Mouse (Mus musculus) thymus, adult 2 months (tissue): ENCODE data around the gene Mcee. TPM values are rescaled to one million over a fixed set of nuclear protein-coding genes. Genes with fewer than 3 reads are reported as not detected.

Experiments used
- DNase-seq: peaks from one replicate; pipeline ENCODE4 v3.0.0; 2021
- H3K27ac ChIP-seq: fragments of 200-500 bp; 2 replicates; pipeline ENCODE4 v1.5.1; 2012; ENCODE audit warnings: low read length, control low read depth; ENCODE audit not compliant: control insufficient read depth, insufficient read depth
- H3K27me3 ChIP-seq: fragments of 200-500 bp; 2 replicates; pipeline ENCODE4 v1.6.1; 2012; ENCODE audit warnings: mild to moderate bottlenecking, low read length, moderate library complexity, mixed read lengths; ENCODE audit not compliant: control insufficient read depth, insufficient read depth
- H3K36me3 ChIP-seq: fragments of 200-500 bp; 2 replicates; pipeline ENCODE4 v1.6.1; 2012; ENCODE audit warnings: mild to moderate bottlenecking, low read length, moderate library complexity; ENCODE audit not compliant: control insufficient read depth, insufficient read depth
- H3K4me1 ChIP-seq: fragments of 200-500 bp; replicated peaks from 2 replicates; pipeline ENCODE4 v1.6.1; 2012; ENCODE audit warnings: low read length; ENCODE audit not compliant: control insufficient read depth, insufficient read depth
- H3K4me3 ChIP-seq: fragments of 200-500 bp; 2 replicates; pipeline ENCODE4 v1.5.1; 2012; ENCODE audit warnings: mild to moderate bottlenecking, low read length, control low read depth, moderate library complexity; ENCODE audit not compliant: control insufficient read depth, insufficient read depth
- CTCF ChIP-seq: fragments of 200-500 bp; IDR thresholded peaks from 2 replicates; pipeline ENCODE4 v1.5.1; 2012; ENCODE audit warnings: mild to moderate bottlenecking, control low read depth, low read length, moderate library complexity, borderline replicate concordance; ENCODE audit not compliant: control insufficient read depth, poor library complexity, insufficient read depth; ENCODE audit errors: extremely low read depth
- POLR2A ChIP-seq: fragments of 200-500 bp; IDR thresholded peaks from 2 replicates; pipeline ENCODE4 v1.6.1; 2012; ENCODE audit warnings: mild to moderate bottlenecking, low read length, control low read depth, moderate library complexity; ENCODE audit not compliant: control insufficient read depth, poor library complexity, insufficient read depth; ENCODE audit errors: extremely low read depth
- WGBS: fragments of 180-500 bp; shearing (Covaris S2); methylation state at CpG from one replicate; pipeline ENCODE4 v1.1.7; 2018; 5-methylcytosine and 5-hydroxymethylcytosine counted together
- polyA plus RNA-seq: library from polyadenylated mRNA; depleted of rRNA; stranded (reverse); fragments of >200 nt; gene quantifications from 2 replicates; pipeline ENCODE4 v1.2.3, GENCODE M21; 2012

The Mcee gene
- polyA plus RNA-seq, 1 experiment, result 16.9 TPM

DNA sequence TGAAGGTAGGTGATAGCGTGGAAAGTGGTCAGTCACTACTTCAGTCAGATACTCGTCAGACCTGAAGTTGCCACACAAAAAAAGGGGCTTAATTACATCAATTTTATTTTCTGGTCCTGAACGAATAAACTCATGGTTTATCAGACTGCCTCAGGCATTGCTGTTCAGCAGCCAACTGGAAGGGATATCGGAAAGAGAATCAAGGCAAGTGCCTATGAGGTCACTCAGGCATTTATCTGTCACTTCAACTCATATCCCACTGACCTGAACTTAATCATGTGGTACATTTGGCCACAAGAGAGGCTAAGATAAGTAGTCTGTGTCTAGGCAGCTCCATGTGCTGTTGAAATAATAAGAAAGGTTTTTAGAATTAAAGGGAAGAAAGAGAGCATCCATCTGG, 10.0 kb downstream of the Mcee start:
- 96% methylated on average over 4 of the region's 4 CpGs for WGBS
- H3K4me1 ChIP-seq, result no peaks in the 10 kb centered on the region
- no peak overlapping the region for H3K4me3 ChIP-seq
- H3K36me3 ChIP-seq, result no peaks in the 10 kb centered on the region
- TF ChIP-seq CTCF (no peak), POLR2A (no peak)
- no peak overlapping the region for H3K27ac ChIP-seq
- DNase-seq, result no peak
- no peaks in the 10 kb centered on the region for H3K27me3 ChIP-seq

DNA sequence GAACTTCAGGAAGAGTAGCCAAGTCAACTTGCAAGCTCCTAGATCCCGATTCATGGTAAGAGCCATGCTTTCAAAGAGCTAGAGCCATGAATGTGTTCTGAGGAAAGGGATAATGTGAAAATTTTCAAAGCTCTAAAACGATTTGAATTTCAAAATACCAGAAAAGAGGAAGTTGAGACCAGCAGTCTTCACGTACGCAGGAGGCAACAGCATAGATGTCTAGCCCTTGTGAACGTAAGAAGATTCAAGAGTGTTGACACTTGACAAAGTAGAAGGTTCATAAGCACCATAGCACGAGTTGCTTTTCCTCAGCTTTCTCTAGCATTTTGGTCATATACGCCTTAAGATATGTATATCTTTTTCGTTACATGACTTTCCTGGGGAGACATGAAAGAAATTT, 11.6 kb downstream of the Mcee start:
- H3K36me3 ChIP-seq, result no peaks in the 10 kb centered on the region
- H3K27ac ChIP-seq, result no peak overlapping the region
- H3K4me3 ChIP-seq, result no peak overlapping the region
- no peaks in the 10 kb centered on the region for H3K4me1 ChIP-seq
- WGBS, result 69% methylated on average over 8 of the region's 8 CpGs
- DNase-seq, result no peak
- TF ChIP-seq CTCF (no peak), POLR2A (no peak)
- no peaks in the 10 kb centered on the region for H3K27me3 ChIP-seq

DNA sequence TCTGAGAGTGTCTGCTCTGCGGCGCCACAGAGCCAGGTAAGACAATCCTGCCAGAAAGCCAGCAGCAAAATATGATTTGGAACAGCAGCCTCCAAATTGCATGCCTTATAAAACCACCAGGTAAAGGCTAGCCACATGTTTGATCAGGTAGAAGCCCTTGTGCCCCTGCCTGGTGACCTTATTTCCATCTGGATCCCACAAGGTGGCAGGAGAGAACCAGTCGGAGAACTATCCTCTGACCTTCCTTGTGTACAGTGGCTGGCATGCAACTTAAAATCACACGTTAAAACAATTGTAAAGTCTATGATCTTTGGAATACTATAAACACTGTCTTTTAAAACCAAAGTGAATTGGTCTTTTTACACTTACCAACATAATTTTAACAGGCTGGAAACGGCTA, 32.5 kb downstream of the Mcee start:
- TF ChIP-seq CTCF, result no peak
- TF ChIP-seq POLR2A, result no peak
- 76% methylated on average over 5 of the region's 5 CpGs for WGBS
- no peak overlapping the region for H3K4me3 ChIP-seq
- H3K27ac ChIP-seq, result no peak overlapping the region
- H3K4me1 ChIP-seq, result no peaks in the 10 kb centered on the region
- H3K36me3 ChIP-seq, result no peaks in the 10 kb centered on the region
- no peak for DNase-seq
- H3K27me3 ChIP-seq, result no peaks in the 10 kb centered on the region

DNA sequence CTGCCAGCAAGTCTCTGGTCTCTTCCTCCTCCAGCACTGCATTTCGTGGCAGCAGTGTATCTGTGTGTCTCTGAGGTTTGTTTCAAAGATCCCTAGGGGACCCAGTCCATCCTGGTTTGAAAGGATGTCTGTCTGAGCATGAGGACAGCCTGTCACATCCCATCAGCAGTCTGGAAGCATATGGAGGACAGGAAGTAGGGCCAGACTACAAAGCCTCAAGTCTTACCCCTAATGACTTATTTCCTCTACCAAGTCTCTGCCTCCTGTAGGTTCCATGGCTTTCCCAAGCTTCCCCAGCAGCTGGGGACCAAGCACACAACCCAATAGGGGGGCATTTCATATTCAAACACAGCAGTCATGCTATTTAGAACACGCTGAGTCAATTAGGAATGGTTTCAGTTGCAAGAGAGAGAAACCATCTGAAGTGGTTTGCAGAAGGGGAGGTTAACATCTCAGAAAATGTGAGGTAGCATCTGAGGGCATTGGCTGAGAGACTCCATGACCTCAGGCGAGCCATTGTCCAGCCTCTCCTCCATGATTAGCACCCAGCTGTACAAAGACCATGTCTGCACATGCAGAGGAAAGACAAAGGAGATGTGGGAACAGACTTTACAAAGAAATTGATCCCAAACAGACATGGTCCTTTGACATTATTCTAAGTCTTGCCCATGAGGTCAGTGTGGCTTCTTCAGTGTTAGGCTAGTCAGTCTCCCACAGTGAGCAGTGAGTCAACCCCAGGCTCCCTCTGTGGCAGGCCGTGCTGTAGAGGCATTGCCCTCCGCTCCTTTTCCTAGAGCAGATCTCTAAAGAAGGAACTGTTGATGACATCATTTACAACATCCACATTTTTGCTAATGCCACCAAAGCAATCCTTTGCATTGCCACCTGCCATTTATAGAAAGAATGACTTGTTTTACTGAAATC, 47.5 kb downstream of the Mcee start:
- Histone ChIP-seq H3K27ac (no peak overlapping the region), H3K27me3 (no peaks in the 10 kb centered on the region), H3K4me1 (no peaks in the 10 kb centered on the region), H3K4me3 (no peak overlapping the region), H3K36me3 (no peaks in the 10 kb centered on the region)
- TF ChIP-seq POLR2A (no peak), CTCF (no peak)
- DNase-seq, result no peak
- 80% methylated on average over 5 of the region's 5 CpGs for WGBS

DNA sequence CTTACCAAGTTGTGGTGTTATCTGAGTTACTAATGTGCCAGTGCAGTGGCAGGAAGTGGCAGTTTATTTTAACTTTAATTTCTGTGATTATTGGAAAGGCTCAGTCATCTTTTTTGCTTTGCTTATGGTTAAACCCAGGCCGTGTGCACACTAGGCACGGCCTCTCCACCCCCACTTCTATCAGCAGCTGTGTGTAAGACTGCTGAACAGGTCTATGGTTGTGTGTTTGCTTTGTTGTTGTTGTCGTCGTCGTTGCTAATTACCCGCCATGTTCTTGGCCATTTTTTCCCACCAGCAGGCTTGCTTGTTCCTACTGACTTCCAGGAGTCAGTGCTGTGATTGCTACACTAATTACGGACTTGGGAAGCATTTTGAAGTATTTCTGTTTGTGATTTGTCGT, 48.1 kb downstream of the Mcee start:
- Histone ChIP-seq H3K4me1 (no peaks in the 10 kb centered on the region), H3K36me3 (no peaks in the 10 kb centered on the region), H3K4me3 (no peak overlapping the region), H3K27me3 (no peaks in the 10 kb centered on the region), H3K27ac (no peak overlapping the region)
- WGBS, result 92% methylated on average over 8 of the region's 8 CpGs
- no peak for DNase-seq
- TF ChIP-seq CTCF (no peak), POLR2A (no peak)

DNA sequence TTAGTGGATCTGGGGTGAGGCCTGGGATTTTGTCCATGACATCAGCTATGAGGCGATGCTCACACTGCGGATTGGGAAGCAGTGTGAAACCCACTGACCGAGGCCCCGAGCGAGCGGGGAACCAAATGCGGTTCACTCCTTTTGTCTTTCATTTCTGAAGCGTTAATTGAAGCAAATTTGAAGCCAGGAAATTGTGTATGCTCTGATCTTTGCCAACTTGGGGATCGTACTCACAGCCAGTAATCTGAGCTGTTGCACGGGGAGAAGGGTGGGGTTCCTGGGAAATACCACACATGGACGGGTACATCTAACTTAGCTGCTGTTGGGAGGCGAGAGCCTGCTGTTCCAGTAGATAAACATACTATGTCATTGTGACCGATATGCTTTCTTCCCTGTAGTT, 58.2 kb downstream of the Mcee start:
- Histone ChIP-seq H3K4me3 (no peak overlapping the region), H3K27ac (no peak overlapping the region), H3K27me3 (no peaks in the 10 kb centered on the region), H3K36me3 (no peaks in the 10 kb centered on the region), H3K4me1 (no peaks in the 10 kb centered on the region)
- WGBS, result 88% methylated on average over 13 of the region's 13 CpGs
- TF ChIP-seq CTCF, result no peak
- no peak for TF ChIP-seq POLR2A
- DNase-seq, result no peak
